Mouse (Mus musculus): Measurements from ENCODE around the gene 4931422A03Rik.

GRCm38 (mm10) chr2:104007793-104008519 lies 20.2 kb downstream of the 4931422A03Rik start:
- TF ChIP-seq POLR2A (IDR thresholded peaks at IDR 0.05; ENCODE audit: low read depth, low read length), result no peak
- no peak for TF ChIP-seq CTCF (IDR thresholded peaks at IDR 0.05; ENCODE audit: extremely low read depth, insufficient read depth, insufficient read length, insufficient replicate concordance)

All from spleen, adult 2 months (tissue).